Comparison of ENCODE assay signal across 9 mouse cellular contexts in genomic region chr10:68104881-68105781, GRCm38 (mm10).
A peak's percentile ranks its signal among the peaks of the same experiment; 100 is the strongest.
DNase-seq lines count a peak whose midpoint lies in the region; ATAC-seq lines count a peak whose summit lies in the region.
"Had no signal": no experiment of that assay in that cellular context is flagged by ENCODE, and none has a peak within 500 bp of the region (broad histone marks: within the 10 kb centered on the region; RNA-seq: fewer than 3 reads in every experiment).

No protein-coding gene starts in this region.

- no peaks in the 10 kb centered on the region for H3K27me3 ChIP-seq in heart, embryonic 11.5 days (ENCODE audit: control insufficient read depth, insufficient read depth, low read length)
- no peaks in the 10 kb centered on the region for H3K27me3 ChIP-seq in heart, embryonic 16.5 days (ENCODE audit: control insufficient read depth, insufficient read depth, low read length)

- intact Hi-C loops in heart, postnatal 36 days (cut with DNase I): loop anchor here (5.0 kb wide), 1 partner anchor 172 kb away; the partner anchor contains the start of gene Arid5b

- no peak overlapping the region for H3K9ac ChIP-seq in heart, embryonic 11.5 days (ENCODE audit: low read depth, low read length)
- H3K9ac ChIP-seq in heart, embryonic 16.5 days (ENCODE audit: low read length): no peak overlapping the region

- H3K36me3 ChIP-seq in heart, embryonic 11.5 days (ENCODE audit: control insufficient read depth, insufficient read depth, low read length): no peaks in the 10 kb centered on the region
- H3K36me3 ChIP-seq in heart, embryonic 16.5 days (ENCODE audit: control insufficient read depth, insufficient read depth): peaks cover 13% of the 10 kb centered on the region
- H3K36me3 ChIP-seq: G1E had no signal

- ATAC-seq in heart, embryonic 11.5 days (replicated peaks; ENCODE audit: insufficient number of reproducible peaks, low FRiP score, low TSS enrichment): no peak
- peak; percentile 20; the same call in 1 of the 2 replicates for ATAC-seq in heart, embryonic 16.5 days (replicated peaks; ENCODE audit: extremely low read depth, insufficient read depth, low FRiP score)

- DNase-seq in heart, postnatal 36 days: no peak
- peak; percentile 62 for DNase-seq in MN1 (ENCODE audit: low spot score)
- peak; percentile 74 for DNase-seq in lung, postnatal 36 days
- DNase-seq in thymus, postnatal 14 days: peak; percentile 27
- no peak for DNase-seq in layer of hippocampus, adult 11-12 months (ENCODE audit: low spot score)
- no peak for DNase-seq in urinary bladder, postnatal 36 days (ENCODE audit: low spot score in 2 of 2)

- 59% methylated on average over 14 of the region's 14 CpGs for WGBS in heart, embryonic 11.5 days (ENCODE audit: insufficient replicate concordance)
- WGBS in heart, embryonic 16.5 days: 45% methylated on average over 14 of the region's 14 CpGs

- H3K9me3 ChIP-seq in heart, embryonic 11.5 days (replicated peaks; ENCODE audit: control insufficient read depth, low read length): no peaks in the 10 kb centered on the region
- no peaks in the 10 kb centered on the region for H3K9me3 ChIP-seq in heart, embryonic 16.5 days (replicated peaks; ENCODE audit: control insufficient read depth, low read length)

- no peak overlapping the region for H3K4me3 ChIP-seq in heart, embryonic 11.5 days (ENCODE audit: low read depth, low read length)
- H3K4me3 ChIP-seq in heart, embryonic 16.5 days (ENCODE audit: low read length): no peak overlapping the region

- peaks cover 19% of the 10 kb centered on the region for H3K4me1 ChIP-seq in heart, embryonic 11.5 days (ENCODE audit: control insufficient read depth, insufficient read depth, low read length)
- H3K4me1 ChIP-seq in heart, embryonic 16.5 days (ENCODE audit: control insufficient read depth, insufficient read depth, low read length): peaks cover 48% of the 10 kb centered on the region

- H3K27ac ChIP-seq in heart, embryonic 11.5 days (ENCODE audit: low read depth, low read length): peak overlapping the region; percentile 79
- H3K27ac ChIP-seq in heart, embryonic 16.5 days (ENCODE audit: low read length): peak overlapping the region; percentile 84

- no peak overlapping the region for H3K4me2 ChIP-seq in heart, embryonic 11.5 days
- H3K4me2 ChIP-seq in heart, embryonic 16.5 days (ENCODE audit: low read depth, low read length): no peak overlapping the region

Comparison
In these comparisons a context has a peak if more than half of its experiments do, and no peak if none do; other contexts are left out.
1. DNase-seq: peak in MN1 (single experiment), lung, postnatal 36 days (single experiment) and thymus, postnatal 14 days (single experiment); none in heart, postnatal 36 days (0 of 2), layer of hippocampus, adult 11-12 months (single experiment) and urinary bladder, postnatal 36 days (0 of 2).